Mouse (Mus musculus) liver, embryonic 14.5 days (tissue): ENCODE data around the gene Lrba. TPM values are rescaled to one million over a fixed set of nuclear protein-coding genes. Genes with fewer than 3 reads are reported as not detected.

Experiments
- ATAC-seq: fragments of 200-750 bp; cut with Nextera tagmentation; 2 replicates; pipeline ENCODE4 v1.8.0; 2017; ENCODE audit warnings: moderate number of reproducible peaks, mild to moderate bottlenecking, moderate library complexity; ENCODE audit not compliant: insufficient read depth
- DNase-seq, 3 experiments: peaks; one replicate each; pipeline ENCODE4 v3.0.0-alpha.2; 2012 to 2013; ENCODE audit warnings: low read depth in 3 of 3, low spot score in 3 of 3
- H3K27ac ChIP-seq: fragments of 300-500 bp; sonication (generic); 2 replicates; pipeline ENCODE4 v1.5.1; 2014; ENCODE audit warnings: moderate library complexity, mild to moderate bottlenecking, control low read depth, inconsistent platforms
- H3K27me3 ChIP-seq: fragments of 300-500 bp; sonication (generic); 2 replicates; pipeline ENCODE4 v1.6.1; 2014; ENCODE audit warnings: mild to moderate bottlenecking, low read length, moderate library complexity; ENCODE audit not compliant: control insufficient read depth, insufficient read depth
- H3K36me3 ChIP-seq: fragments of 300-500 bp; sonication (generic); replicated peaks from 2 replicates; pipeline ENCODE4 v1.6.1; 2014; ENCODE audit warnings: low read depth; ENCODE audit not compliant: control insufficient read depth, insufficient read depth
- H3K4me1 ChIP-seq, 2 experiments: fragments of 200-500 bp in 1 of 2; fragments of 300-500 bp in 1 of 2; sonication (generic) in 1 of 2; replicated peaks; 2 replicates each; pipeline ENCODE4 v1.6.1; 2012 to 2014; ENCODE audit warnings: antibody characterized with exemption in 1 of 2, inconsistent platforms in 1 of 2, low read length in 1 of 2; ENCODE audit not compliant: control insufficient read depth in 2 of 2, insufficient read depth in 2 of 2
- H3K4me2 ChIP-seq: fragments of 300-500 bp; sonication (generic); 2 replicates; pipeline ENCODE4 v1.6.1; 2014; ENCODE audit warnings: low read depth, mild to moderate bottlenecking, control low read depth, moderate library complexity
- H3K4me3 ChIP-seq, 2 experiments: fragments of 200-500 bp in 1 of 2; fragments of 300-500 bp in 1 of 2; sonication (generic) in 1 of 2; 2 replicates each; pipeline ENCODE4 v1.5.1; 2012 to 2014; ENCODE audit warnings: low read depth in 2 of 2, low read length in 2 of 2, mild to moderate bottlenecking in 2 of 2, control low read depth in 1 of 2, inconsistent platforms in 1 of 2, moderate library complexity in 1 of 2; ENCODE audit not compliant: insufficient read depth in 1 of 2
- H3K9ac ChIP-seq: fragments of 300-500 bp; sonication (generic); replicated peaks from 2 replicates; pipeline ENCODE4 v1.6.1; 2014; ENCODE audit warnings: mild to moderate bottlenecking, control low read depth, moderate library complexity
- H3K9me3 ChIP-seq: fragments of 300-500 bp; sonication (generic); 2 replicates; pipeline ENCODE4 v1.6.1; 2016; ENCODE audit warnings: low read length, mixed read lengths; ENCODE audit not compliant: control insufficient read depth
- CTCF ChIP-seq: IDR thresholded peaks from 2 replicates; pipeline ENCODE4 v1.5.1; 2016; ENCODE audit warnings: antibody characterized with exemption, low read depth, control low read depth
- EP300 ChIP-seq: IDR thresholded peaks from 2 replicates; pipeline ENCODE4 v1.6.1; 2016; ENCODE audit warnings: antibody characterized with exemption, low read depth
- WGBS: fragments of 180-500 bp; shearing (Covaris S2); extraction: QIAGEN DNeasy Blood & Tissue Kit; methylation state at CpG from one replicate; pipeline ENCODE4 v1.1.7; 2014; ENCODE audit not compliant: insufficient replicate concordance; 5-methylcytosine and 5-hydroxymethylcytosine counted together
- polyA plus RNA-seq, 2 experiments: library from polyadenylated mRNA; depleted of rRNA in 1 of 2; stranded (reverse) in 1 of 2; unstranded in 1 of 2; fragments of >200 nt; fragmentation: Nextera tagmentation in 1 of 2; extraction: Ambion mirVana in 1 of 2; gene quantifications; 2 replicates each; pipeline versions ENCODE4 v1.2.1 to v1.2.3; 2012 to 2014

The Lrba gene
- polyA plus RNA-seq, 2 experiments, result 3.7 to 4.4 TPM

- no peak overlapping the region for H3K9ac ChIP-seq
- peak overlapping the region; percentile 34 for H3K27ac ChIP-seq
- TF ChIP-seq EP300, result no peak
- no peak for TF ChIP-seq CTCF
- H3K4me2 ChIP-seq, result peak overlapping the region; percentile 73
- WGBS, result 48% methylated on average over 3 of the region's 3 CpGs
- H3K4me3 ChIP-seq, result no peak overlapping the region
- peak; percentile 55 for ATAC-seq
- peak; percentile 45 to 55 (median 51) for DNase-seq
- no peaks in the 10 kb centered on the region for H3K9me3 ChIP-seq
- no peaks in the 10 kb centered on the region for H3K27me3 ChIP-seq
- peaks cover 21 to 24% of the 10 kb centered on the region in 2 experiments for H3K4me1 ChIP-seq
- H3K36me3 ChIP-seq, result no peaks in the 10 kb centered on the region
These were observed 28.6 kb downstream of the Lrba start for GRCm38 (mm10) chr3:86253071-86253470.

GRCm38 (mm10) chr3:86253791-86254190 is 29.3 kb downstream of the Lrba start:
- peak in 1 of 3 experiments; percentile 14 for DNase-seq
- WGBS, result 65% methylated on average over 1 of the region's 1 CpGs
- no peak overlapping the region for H3K4me3 ChIP-seq
- H3K9me3 ChIP-seq, result no peaks in the 10 kb centered on the region
- no peaks in the 10 kb centered on the region for H3K27me3 ChIP-seq
- peak overlapping the region; percentile 20; the same call in 1 of the 2 replicates for H3K27ac ChIP-seq
- no peak overlapping the region for H3K9ac ChIP-seq
- peak overlapping the region; percentile 11; the same call in 1 of the 2 replicates for H3K4me2 ChIP-seq
- TF ChIP-seq EP300 (no peak), CTCF (no peak)
- ATAC-seq, result no peak
- H3K36me3 ChIP-seq, result no peaks in the 10 kb centered on the region
- peaks cover 21 to 24% of the 10 kb centered on the region in 2 experiments for H3K4me1 ChIP-seq

GRCm38 (mm10) chr3:86268074-86268702 is 43.7 kb downstream of the Lrba start:
- peak in 1 of 3 experiments; percentile 28 for DNase-seq
- no peaks in the 10 kb centered on the region for H3K9me3 ChIP-seq
- H3K36me3 ChIP-seq, result no peaks in the 10 kb centered on the region
- no peak overlapping the region for H3K4me2 ChIP-seq
- no peak overlapping the region for H3K9ac ChIP-seq
- H3K4me3 ChIP-seq, result no peak overlapping the region
- TF ChIP-seq CTCF, result peak; percentile 63
- no peak for TF ChIP-seq EP300
- H3K4me1 ChIP-seq, result no peaks in the 10 kb centered on the region
- H3K27ac ChIP-seq, result no peak overlapping the region
- ATAC-seq, result no peak
- WGBS, result 13% methylated on average over 1 of the region's 1 CpGs
- H3K27me3 ChIP-seq, result no peaks in the 10 kb centered on the region

GRCm38 (mm10) chr3:86275651-86276050 is 51.2 kb downstream of the Lrba start:
- Histone ChIP-seq H3K27me3 (no peaks in the 10 kb centered on the region), H3K27ac (no peak overlapping the region), H3K4me3 (no peak overlapping the region), H3K4me2 (no peak overlapping the region), H3K36me3 (no peaks in the 10 kb centered on the region), H3K9ac (no peak overlapping the region), H3K9me3 (no peaks in the 10 kb centered on the region), H3K4me1 (no peaks in the 10 kb centered on the region)
- ATAC-seq (no peak), DNase-seq (no peak)
- TF ChIP-seq EP300 (no peak), CTCF (no peak)
- WGBS, result 9% methylated on average over 1 of the region's 1 CpGs

GRCm38 (mm10) chr3:86291326-86291725 is 66.8 kb downstream of the Lrba start:
- 69% methylated on average over 8 of the region's 8 CpGs for WGBS
- Histone ChIP-seq H3K4me2 (no peak overlapping the region), H3K4me1 (no peaks in the 10 kb centered on the region), H3K36me3 (no peaks in the 10 kb centered on the region), H3K9ac (no peak overlapping the region), H3K27ac (no peak overlapping the region), H3K9me3 (no peaks in the 10 kb centered on the region), H3K27me3 (no peaks in the 10 kb centered on the region), H3K4me3 (no peak overlapping the region)
- DNase-seq (no peak), ATAC-seq (no peak)
- TF ChIP-seq CTCF, result no peak
- TF ChIP-seq EP300, result no peak
